ENCODE assay signal across 17 mouse cellular contexts in genomic region chr5:63624123-63624522, GRCm38 (mm10). TPM values are rescaled to one million over a fixed set of nuclear protein-coding genes. Genes with fewer than 3 reads are reported as not detected.
DNase-seq lines count a peak whose midpoint lies in the region; ATAC-seq and TF ChIP-seq lines count a peak whose summit lies in the region.
"Had no signal": no experiment of that assay in that cellular context is flagged by ENCODE, and none has a peak within 500 bp of the region (broad histone marks: within the 10 kb centered on the region; RNA-seq: fewer than 3 reads in every experiment).

No protein-coding gene starts in this region.

- TF ChIP-seq CTCF in forebrain, postnatal 0 days (IDR thresholded peaks at IDR 0.05; ENCODE audit: low read depth): no peak

- H3K27me3 ChIP-seq in forebrain, postnatal 0 days (ENCODE audit: insufficient read depth, low read length): no peaks in the 10 kb centered on the region
- H3K27me3 ChIP-seq in forebrain, embryonic 10.5 days (ENCODE audit: poor library complexity, severe bottlenecking): no peaks in the 10 kb centered on the region
- H3K27me3 ChIP-seq in liver, embryonic 12.5 days (replicated peaks): no peaks in the 10 kb centered on the region
- H3K27me3 ChIP-seq: embryonic facial prominence, embryonic 12.5 days; limb, embryonic 12.5 days; midbrain, embryonic 12.5 days had no signal

- no peak overlapping the region for H3K4me2 ChIP-seq in forebrain, postnatal 0 days (ENCODE audit: low read depth)
- no peak overlapping the region for H3K4me2 ChIP-seq in liver, embryonic 12.5 days
- H3K4me2 ChIP-seq: embryonic facial prominence, embryonic 12.5 days; limb, embryonic 12.5 days; midbrain, embryonic 12.5 days had no signal

- no peak overlapping the region for H3K4me3 ChIP-seq in forebrain, postnatal 0 days (ENCODE audit: low read depth, low read length)
- no peak overlapping the region for H3K4me3 ChIP-seq in forebrain, embryonic 10.5 days
- no peak overlapping the region for H3K4me3 ChIP-seq in liver, embryonic 12.5 days
- H3K4me3 ChIP-seq: embryonic facial prominence, embryonic 12.5 days; limb, embryonic 12.5 days; midbrain, embryonic 12.5 days had no signal

- no peaks in the 10 kb centered on the region for H3K36me3 ChIP-seq in forebrain, postnatal 0 days (ENCODE audit: insufficient read depth)
- H3K36me3 ChIP-seq in forebrain, embryonic 10.5 days (replicated peaks): no peaks in the 10 kb centered on the region
- no peaks in the 10 kb centered on the region for H3K36me3 ChIP-seq in liver, embryonic 12.5 days
- H3K36me3 ChIP-seq: embryonic facial prominence, embryonic 12.5 days; limb, embryonic 12.5 days; midbrain, embryonic 12.5 days had no signal

- H3K27ac ChIP-seq in forebrain, postnatal 0 days (ENCODE audit: low read depth, low read length): no peak overlapping the region
- no peak overlapping the region for H3K27ac ChIP-seq in forebrain, embryonic 10.5 days
- no peak overlapping the region for H3K27ac ChIP-seq in liver, embryonic 12.5 days
- H3K27ac ChIP-seq: embryonic facial prominence, embryonic 12.5 days; limb, embryonic 12.5 days; midbrain, embryonic 12.5 days had no signal

- H3K9ac ChIP-seq in forebrain, postnatal 0 days: no peak overlapping the region
- H3K9ac ChIP-seq in liver, embryonic 12.5 days: no peak overlapping the region
- H3K9ac ChIP-seq: embryonic facial prominence, embryonic 12.5 days; limb, embryonic 12.5 days; midbrain, embryonic 12.5 days had no signal

- no peaks in the 10 kb centered on the region for H3K9me3 ChIP-seq in forebrain, postnatal 0 days (ENCODE audit: low read length)
- no peaks in the 10 kb centered on the region for H3K9me3 ChIP-seq in forebrain, embryonic 10.5 days
- H3K9me3 ChIP-seq in liver, embryonic 12.5 days (replicated peaks): no peaks in the 10 kb centered on the region
- H3K9me3 ChIP-seq: embryonic facial prominence, embryonic 12.5 days; limb, embryonic 12.5 days; midbrain, embryonic 12.5 days had no signal

- no peaks in the 10 kb centered on the region for H3K4me1 ChIP-seq in forebrain, postnatal 0 days (ENCODE audit: insufficient read depth)
- H3K4me1 ChIP-seq in forebrain, embryonic 10.5 days: no peaks in the 10 kb centered on the region
- H3K4me1 ChIP-seq in liver, embryonic 12.5 days: no peaks in the 10 kb centered on the region
- H3K4me1 ChIP-seq: embryonic facial prominence, embryonic 12.5 days; limb, embryonic 12.5 days had no signal

- WGBS in forebrain, postnatal 0 days: 74% methylated on average over 3 of the region's 3 CpGs
- WGBS in forebrain, embryonic 10.5 days: 89% methylated on average over 3 of the region's 3 CpGs
- 56% methylated on average over 3 of the region's 3 CpGs for WGBS in liver, embryonic 12.5 days (ENCODE audit: insufficient replicate concordance)

- no peak; the same call in 1 of the 2 replicates for ATAC-seq in forebrain, postnatal 0 days
- ATAC-seq in liver, embryonic 12.5 days: no peak

- peak; percentile 31 for DNase-seq in forebrain, postnatal 0 days
- no peak for DNase-seq in forebrain, embryonic 10.5 days (ENCODE audit: extremely low spot score, low spot score)
- DNase-seq in frontal cortex, postnatal 36 days (ENCODE audit: low spot score in 2 of 2): peak; percentile 73 to 91
- peak; percentile 69 to 83 for DNase-seq in layer of hippocampus, postnatal 36 days
- DNase-seq in right cerebral cortex, postnatal 14 days: peak; percentile 18
- DNase-seq in ovary, postnatal 14 days (ENCODE audit: low spot score): no peak
- no peak for DNase-seq in lung, postnatal 4 days
- DNase-seq: adrenal gland, postnatal 25 days; B cell, adult 2 months; heart, adult 11 months; heart, postnatal 10 days; kidney, adult 9 months had no signal

RNA-seq across cellular contexts. Expression of gene Nwd2, which starts 24.8 kb away (rescaled TPM):
- 33.4 and 44.9 TPM in 2 replicates for total RNA-seq in forebrain, postnatal 0 days (2014; rRNA removed)
- 13.2 and 16.5 TPM in 2 replicates for polyA plus RNA-seq in forebrain, postnatal 0 days (2015; fragmentation: Nextera tagmentation; extraction: Ambion mirVana)
- 0.09 TPM in 1 of 2 replicates, not detected in the other for polyA plus RNA-seq in forebrain, embryonic 10.5 days (2016; fragmentation: Nextera tagmentation; extraction: Ambion mirVana)
- total RNA-seq in layer of hippocampus, postnatal 36 days (2021): 10 to 100 TPM; 18.9 to 19.8 TPM
- not detected in 2 replicates for polyA plus RNA-seq in liver, embryonic 12.5 days (2016; fragmentation: Nextera tagmentation; extraction: Ambion mirVana)
- total RNA-seq: adrenal gland, postnatal 25 days; heart, postnatal 10 days had no signal
- polyA plus RNA-seq: spleen, adult 2 months had no signal

Comparison
In these comparisons a context has a peak if more than half of its experiments do, and no peak if none do; other contexts are left out.
1. DNase-seq: peak in forebrain, postnatal 0 days (single experiment), frontal cortex, postnatal 36 days (2 of 2), layer of hippocampus, postnatal 36 days (2 of 2) and right cerebral cortex, postnatal 14 days (single experiment); none in forebrain, embryonic 10.5 days (single experiment), ovary, postnatal 14 days (single experiment) and lung, postnatal 4 days (0 of 2).
2. RNA of gene Nwd2, which starts 24.8 kb away (polyA plus RNA-seq): 13.2 to 16.5 TPM in forebrain, postnatal 0 days; 0.09 TPM in forebrain, embryonic 10.5 days and not detected in liver, embryonic 12.5 days; every median in the first group is over 10 times any median in the second.